Mouse (Mus musculus): ENCODE results near the gene Emc1. TPM values are rescaled to one million over a fixed set of nuclear protein-coding genes. Genes with fewer than 3 reads are reported as not detected.
A peak's percentile ranks its signal among the peaks of the same experiment; 100 is the strongest.

Gene Emc1
- polyA plus RNA-seq, 1 experiment from 2014 or later: 45.6 TPM

DNA sequence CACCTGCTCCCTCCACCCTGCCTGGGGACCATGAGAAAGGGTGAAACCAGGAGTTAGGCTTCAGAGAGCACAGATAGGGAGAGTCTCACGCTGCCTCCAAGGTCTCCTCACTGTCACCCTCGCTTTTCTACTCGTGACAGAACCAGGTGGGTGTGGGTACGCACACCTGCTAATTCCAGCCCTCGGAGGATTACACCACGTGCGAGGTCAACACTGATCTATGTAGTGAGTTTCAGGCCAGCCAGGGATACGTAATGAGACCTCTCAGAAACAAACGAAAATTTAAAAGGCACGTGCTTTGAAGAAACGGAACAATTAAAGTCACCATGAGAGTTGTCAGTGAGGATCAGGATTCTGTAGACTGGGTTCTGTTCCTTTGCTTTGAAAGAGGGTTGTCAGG, 33.9 kb upstream of the Emc1 start:
- 94% methylated on average over 11 of the region's 11 CpGs for WGBS
- H3K4me3 ChIP-seq (replicated peaks; ENCODE audit: low read length): no peak overlapping the region
- no peaks in the 10 kb centered on the region for H3K27me3 ChIP-seq (replicated peaks; ENCODE audit: control insufficient read depth, insufficient read depth, low read length)
- no peak overlapping the region for H3K4me2 ChIP-seq (ENCODE audit: low read length)
- no peak overlapping the region for H3K27ac ChIP-seq (ENCODE audit: low read length)
- H3K9ac ChIP-seq (replicated peaks; ENCODE audit: low read depth, low read length): no peak overlapping the region
- 0 out of 2 replicates have a peak, but pooled peaks cover 2% of the 10 kb centered on the region for H3K36me3 ChIP-seq (ENCODE audit: control insufficient read depth, insufficient read depth)
- no peaks in the 10 kb centered on the region for H3K9me3 ChIP-seq (ENCODE audit: control insufficient read depth, low read length)
- H3K4me1 ChIP-seq (replicated peaks; ENCODE audit: control insufficient read depth, insufficient read depth, low read length): no peaks in the 10 kb centered on the region
- ATAC-seq: no peak

DNA sequence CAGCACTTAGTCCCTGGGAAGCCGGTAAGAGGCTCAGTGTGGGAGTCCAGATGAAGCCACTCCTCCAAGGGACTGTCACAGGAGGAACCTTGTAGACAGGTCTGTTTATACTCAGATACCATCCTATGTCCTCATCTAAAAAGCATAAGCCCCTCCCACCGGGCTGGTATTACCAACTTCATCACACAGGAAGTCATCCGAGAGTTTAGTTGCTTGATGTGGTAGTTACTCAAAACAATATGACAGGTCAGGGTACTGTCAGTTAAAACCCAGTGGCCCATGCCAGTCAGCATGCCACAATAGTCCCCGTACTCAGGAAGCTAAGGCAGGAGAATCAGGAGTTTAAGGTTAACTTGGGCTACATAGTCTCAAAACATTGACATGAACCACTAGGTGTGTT, 32.6 kb upstream of the Emc1 start:
- no peak overlapping the region for H3K9ac ChIP-seq (replicated peaks; ENCODE audit: low read depth, low read length)
- 94% methylated on average over 4 of the region's 4 CpGs for WGBS

DNA sequence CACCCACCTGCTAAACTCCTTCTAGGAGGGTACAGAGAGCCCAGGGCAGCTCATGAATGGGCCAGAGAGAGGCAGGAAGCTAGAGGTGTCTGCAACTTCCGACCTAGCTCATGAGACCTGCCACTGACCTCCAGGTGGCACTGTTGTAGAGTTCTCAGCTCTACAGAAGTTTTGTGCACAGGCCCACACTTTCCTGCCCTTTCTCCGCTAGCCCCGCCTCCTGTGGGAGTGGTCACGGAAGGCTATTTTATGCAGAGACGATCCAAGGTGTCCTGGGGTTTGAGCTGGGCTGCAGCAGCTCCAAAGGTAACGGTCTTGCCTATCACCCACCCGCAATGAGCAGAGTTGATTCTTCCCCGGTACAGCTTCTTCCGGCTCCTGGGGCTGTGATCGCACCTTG, 21.8 kb upstream of the Emc1 start:
- Histone ChIP-seq H3K9me3 (ENCODE audit: control insufficient read depth, low read length) (no peaks in the 10 kb centered on the region), H3K27me3 (replicated peaks; ENCODE audit: control insufficient read depth, insufficient read depth, low read length) (no peaks in the 10 kb centered on the region), H3K36me3 (ENCODE audit: control insufficient read depth, insufficient read depth) (no peaks in the 10 kb centered on the region), H3K9ac (replicated peaks; ENCODE audit: low read depth, low read length) (no peak overlapping the region), H3K27ac (ENCODE audit: low read length) (no peak overlapping the region), H3K4me2 (ENCODE audit: low read length) (peak overlapping the region; percentile 20; the same call in 1 of the 2 replicates), H3K4me1 (replicated peaks; ENCODE audit: control insufficient read depth, insufficient read depth, low read length) (no peaks in the 10 kb centered on the region), H3K4me3 (replicated peaks; ENCODE audit: low read length) (0 out of 2 replicates have a peak overlapping the region, but pooled peaks have one; percentile 14)
- WGBS: 11% methylated on average over 10 of the region's 10 CpGs
- no peak for ATAC-seq

More for the DNA sequence above, 32.6 kb upstream of the Emc1 start:
- H3K4me3 ChIP-seq (replicated peaks; ENCODE audit: low read length): no peak overlapping the region
- no peaks in the 10 kb centered on the region for H3K27me3 ChIP-seq (replicated peaks; ENCODE audit: control insufficient read depth, insufficient read depth, low read length)
- H3K27ac ChIP-seq (ENCODE audit: low read length): no peak overlapping the region
- no peaks in the 10 kb centered on the region for H3K9me3 ChIP-seq (ENCODE audit: control insufficient read depth, low read length)
- H3K4me2 ChIP-seq (ENCODE audit: low read length): no peak overlapping the region
- no peaks in the 10 kb centered on the region for H3K4me1 ChIP-seq (replicated peaks; ENCODE audit: control insufficient read depth, insufficient read depth, low read length)
- no peak for ATAC-seq
- 0 out of 2 replicates have a peak, but pooled peaks cover 2% of the 10 kb centered on the region for H3K36me3 ChIP-seq (ENCODE audit: control insufficient read depth, insufficient read depth)

GRCm38 (mm10) chr4:139334631-139335295, 17.6 kb upstream of the Emc1 start:
- Histone ChIP-seq H3K4me3 (replicated peaks; ENCODE audit: low read length) (no peak overlapping the region), H3K27me3 (replicated peaks; ENCODE audit: control insufficient read depth, insufficient read depth, low read length) (peaks cover 2% of the 10 kb centered on the region; the same call in 1 of the 2 replicates), H3K27ac (ENCODE audit: low read length) (no peak overlapping the region), H3K4me2 (ENCODE audit: low read length) (no peak overlapping the region), H3K9me3 (ENCODE audit: control insufficient read depth, low read length) (no peaks in the 10 kb centered on the region), H3K36me3 (ENCODE audit: control insufficient read depth, insufficient read depth) (no peaks in the 10 kb centered on the region), H3K4me1 (replicated peaks; ENCODE audit: control insufficient read depth, insufficient read depth, low read length) (no peaks in the 10 kb centered on the region), H3K9ac (replicated peaks; ENCODE audit: low read depth, low read length) (no peak overlapping the region)
- 82% methylated on average over 6 of the region's 9 CpGs for WGBS
- no peak for ATAC-seq

- Histone ChIP-seq H3K36me3 (ENCODE audit: control insufficient read depth, insufficient read depth) (no peaks in the 10 kb centered on the region), H3K4me2 (ENCODE audit: low read length) (no peak overlapping the region), H3K4me3 (replicated peaks; ENCODE audit: low read length) (no peak overlapping the region), H3K9ac (replicated peaks; ENCODE audit: low read depth, low read length) (no peak overlapping the region), H3K27ac (ENCODE audit: low read length) (no peak overlapping the region), H3K9me3 (ENCODE audit: control insufficient read depth, low read length) (no peaks in the 10 kb centered on the region), H3K4me1 (replicated peaks; ENCODE audit: control insufficient read depth, insufficient read depth, low read length) (no peaks in the 10 kb centered on the region), H3K27me3 (replicated peaks; ENCODE audit: control insufficient read depth, insufficient read depth, low read length) (peaks cover 2% of the 10 kb centered on the region; the same call in 1 of the 2 replicates)
- no peak for ATAC-seq
- WGBS: 68% methylated on average over 7 of the region's 7 CpGs
These were observed 16.9 kb upstream of the Emc1 start for GRCm38 (mm10) chr4:139335507-139335906.

DNA sequence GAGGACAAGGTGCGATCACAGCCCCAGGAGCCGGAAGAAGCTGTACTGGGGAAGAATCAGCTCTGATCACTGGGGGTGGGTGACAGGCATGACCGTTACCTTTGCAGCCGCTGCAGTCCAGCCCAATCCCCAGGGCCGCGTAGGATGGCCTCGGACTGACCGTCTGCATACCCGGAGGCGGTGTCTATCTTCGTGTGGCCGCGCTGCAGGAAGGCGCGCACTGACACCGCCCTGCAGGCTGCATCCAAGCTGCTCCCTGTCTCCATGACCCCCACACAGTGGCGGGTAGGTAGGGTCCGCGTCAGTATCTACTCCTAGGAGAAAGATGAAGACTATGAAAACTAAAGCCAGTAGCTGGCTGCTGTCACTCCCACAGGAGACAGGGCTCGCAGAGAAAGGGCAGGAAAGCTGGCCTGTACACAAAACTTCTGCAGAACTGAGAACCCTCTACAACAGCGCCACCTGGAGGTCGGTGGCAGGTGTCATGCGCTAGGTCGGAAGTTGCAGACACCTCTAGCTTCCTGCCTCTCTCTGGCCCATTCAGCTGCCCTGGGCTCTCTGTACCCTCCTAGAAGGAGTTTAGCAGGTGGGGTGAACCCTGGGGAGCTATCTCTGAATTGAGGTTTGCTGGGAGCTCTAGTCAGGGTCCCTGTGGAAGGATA, 15.4 kb upstream of the Emc1 start:
- Histone ChIP-seq H3K27ac (ENCODE audit: low read length) (no peak overlapping the region), H3K36me3 (ENCODE audit: control insufficient read depth, insufficient read depth) (no peaks in the 10 kb centered on the region), H3K9ac (replicated peaks; ENCODE audit: low read depth, low read length) (no peak overlapping the region), H3K4me2 (ENCODE audit: low read length) (no peak overlapping the region; the same call in 1 of the 2 replicates), H3K4me1 (replicated peaks; ENCODE audit: control insufficient read depth, insufficient read depth, low read length) (no peaks in the 10 kb centered on the region), H3K9me3 (ENCODE audit: control insufficient read depth, low read length) (no peaks in the 10 kb centered on the region), H3K4me3 (replicated peaks; ENCODE audit: low read length) (no peak overlapping the region), H3K27me3 (replicated peaks; ENCODE audit: control insufficient read depth, insufficient read depth, low read length) (peaks cover 2% of the 10 kb centered on the region; the same call in 1 of the 2 replicates)
- WGBS: 29% methylated on average over 24 of the region's 24 CpGs
- ATAC-seq: no peak

DNA sequence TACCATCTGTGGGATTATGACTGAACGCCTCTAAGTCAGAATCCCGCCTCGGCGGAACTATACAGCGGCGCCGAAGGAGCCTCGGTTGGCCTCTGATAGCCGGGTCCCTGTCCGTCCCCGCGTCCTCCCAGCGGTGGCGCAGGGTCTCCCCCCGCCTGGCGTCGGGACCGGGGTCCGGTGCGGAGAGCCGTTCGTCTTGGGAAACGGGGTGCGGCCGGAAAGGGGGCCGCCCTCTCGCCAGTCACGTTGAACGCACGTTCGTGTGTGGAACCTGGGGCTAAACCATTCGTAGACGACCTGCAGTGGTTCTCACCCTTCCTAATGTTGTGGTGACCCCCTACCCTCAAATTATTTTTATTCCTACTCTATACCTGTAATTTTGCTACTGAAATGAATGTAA, 14.2 kb upstream of the Emc1 start:
- Histone ChIP-seq H3K4me2 (ENCODE audit: low read length) (no peak overlapping the region), H3K4me3 (replicated peaks; ENCODE audit: low read length) (no peak overlapping the region)
- WGBS: 57% methylated on average over 33 of the region's 33 CpGs

GRCm38 (mm10) chr4:139340835-139341234, 11.6 kb upstream of the Emc1 start:
- peaks cover 2% of the 10 kb centered on the region; the same call in 1 of the 2 replicates for H3K27me3 ChIP-seq (replicated peaks; ENCODE audit: control insufficient read depth, insufficient read depth, low read length)
- no peaks in the 10 kb centered on the region for H3K4me1 ChIP-seq (replicated peaks; ENCODE audit: control insufficient read depth, insufficient read depth, low read length)
- H3K36me3 ChIP-seq (ENCODE audit: control insufficient read depth, insufficient read depth): no peaks in the 10 kb centered on the region
- H3K9me3 ChIP-seq (ENCODE audit: control insufficient read depth, low read length): no peaks in the 10 kb centered on the region
- no peak overlapping the region for H3K4me3 ChIP-seq (replicated peaks; ENCODE audit: low read length)
- ATAC-seq: no peak
- H3K27ac ChIP-seq (ENCODE audit: low read length): no peak overlapping the region
- H3K9ac ChIP-seq (replicated peaks; ENCODE audit: low read depth, low read length): no peak overlapping the region
- 87% methylated on average over 4 of the region's 4 CpGs for WGBS
- no peak overlapping the region for H3K4me2 ChIP-seq (ENCODE audit: low read length)

More for the DNA sequence above, 14.2 kb upstream of the Emc1 start:
- Histone ChIP-seq H3K9me3 (ENCODE audit: control insufficient read depth, low read length) (no peaks in the 10 kb centered on the region), H3K27ac (ENCODE audit: low read length) (no peak overlapping the region), H3K9ac (replicated peaks; ENCODE audit: low read depth, low read length) (no peak overlapping the region), H3K36me3 (ENCODE audit: control insufficient read depth, insufficient read depth) (no peaks in the 10 kb centered on the region), H3K4me1 (replicated peaks; ENCODE audit: control insufficient read depth, insufficient read depth, low read length) (no peaks in the 10 kb centered on the region), H3K27me3 (replicated peaks; ENCODE audit: control insufficient read depth, insufficient read depth, low read length) (peaks cover 2% of the 10 kb centered on the region; the same call in 1 of the 2 replicates)
- ATAC-seq: no peak

- no peak overlapping the region for H3K4me3 ChIP-seq (replicated peaks; ENCODE audit: low read length)
- WGBS: 76% methylated on average over 7 of the region's 7 CpGs
- H3K4me1 ChIP-seq (replicated peaks; ENCODE audit: control insufficient read depth, insufficient read depth, low read length): no peaks in the 10 kb centered on the region
- no peak overlapping the region for H3K4me2 ChIP-seq (ENCODE audit: low read length)
- H3K27me3 ChIP-seq (replicated peaks; ENCODE audit: control insufficient read depth, insufficient read depth, low read length): peaks cover 2% of the 10 kb centered on the region; the same call in 1 of the 2 replicates
- ATAC-seq: no peak
- no peak overlapping the region for H3K9ac ChIP-seq (replicated peaks; ENCODE audit: low read depth, low read length)
- peaks cover under 1% of the 10 kb centered on the region; the same call in 1 of the 2 replicates for H3K36me3 ChIP-seq (ENCODE audit: control insufficient read depth, insufficient read depth)
- no peaks in the 10 kb centered on the region for H3K9me3 ChIP-seq (ENCODE audit: control insufficient read depth, low read length)
- no peak overlapping the region for H3K27ac ChIP-seq (ENCODE audit: low read length)
These were observed 10.7 kb upstream of the Emc1 start for GRCm38 (mm10) chr4:139341556-139342233.
